Mouse (Mus musculus) heart, embryonic 14.5 days (tissue): ENCODE measurements around the gene Neurog3. TPM values are rescaled to one million over a fixed set of nuclear protein-coding genes. Genes with fewer than 3 reads are reported as not detected.

Source experiments
- ATAC-seq: fragments of 200-750 bp; cut with Nextera tagmentation; 2 replicates; pipeline ENCODE4 v1.8.0; 2017; ENCODE audit warnings: low read depth, moderate TSS enrichment; ENCODE audit not compliant: insufficient number of reproducible peaks, insufficient read depth, low FRiP score
- H3K27ac ChIP-seq, 2 experiments: fragments of 200-500 bp in 1 of 2; fragments of 300-500 bp in 1 of 2; sonication (generic) in 1 of 2; replicated peaks in 1 of 2; 2 replicates each; pipeline ENCODE4 v1.5.1; 2012 to 2014; ENCODE audit warnings: low read depth in 2 of 2, low read length in 2 of 2, control low read depth in 1 of 2, mild to moderate bottlenecking in 1 of 2, mixed read lengths in 1 of 2; ENCODE audit not compliant: control insufficient read depth in 1 of 2, insufficient read depth in 1 of 2
- H3K27me3 ChIP-seq: fragments of 300-500 bp; sonication (generic); 2 replicates; pipeline ENCODE4 v1.6.1; 2014; ENCODE audit warnings: mild to moderate bottlenecking, low read length, control low read depth; ENCODE audit not compliant: control insufficient read depth, insufficient read depth
- H3K36me3 ChIP-seq: fragments of 300-500 bp; sonication (generic); 2 replicates; pipeline ENCODE4 v1.6.1; 2014; ENCODE audit warnings: mild to moderate bottlenecking, control low read depth, low read length, mixed read lengths; ENCODE audit not compliant: control insufficient read depth, insufficient read depth
- H3K4me1 ChIP-seq, 2 experiments: fragments of 200-500 bp in 1 of 2; fragments of 300-500 bp in 1 of 2; sonication (generic) in 1 of 2; 2 replicates each; pipeline ENCODE4 v1.6.1; 2012 to 2014; ENCODE audit warnings: low read length in 2 of 2, control low read depth in 1 of 2, mixed read lengths in 1 of 2; ENCODE audit not compliant: control insufficient read depth in 2 of 2, insufficient read depth in 2 of 2
- H3K4me2 ChIP-seq: fragments of 300-500 bp; sonication (generic); 2 replicates; pipeline ENCODE4 v1.6.1; 2014; ENCODE audit warnings: mild to moderate bottlenecking, low read length
- H3K4me3 ChIP-seq, 2 experiments: fragments of 200-500 bp in 1 of 2; fragments of 300-500 bp in 1 of 2; sonication (generic) in 1 of 2; 2 replicates each; pipeline ENCODE4 v1.5.1; 2012 to 2014; ENCODE audit warnings: low read length in 2 of 2, mild to moderate bottlenecking in 2 of 2, control low read depth in 1 of 2, low read depth in 1 of 2, moderate library complexity in 1 of 2; ENCODE audit not compliant: control insufficient read depth in 1 of 2, insufficient read depth in 1 of 2
- H3K9ac ChIP-seq: fragments of 300-500 bp; sonication (generic); 2 replicates; pipeline ENCODE4 v1.6.1; 2014; ENCODE audit warnings: mild to moderate bottlenecking, low read length
- H3K9me3 ChIP-seq: fragments of 300-500 bp; sonication (generic); 2 replicates; pipeline ENCODE4 v1.6.1; 2016; ENCODE audit warnings: low read length, control low read depth; ENCODE audit not compliant: control insufficient read depth
- WGBS: fragments of 180-500 bp; shearing (Covaris S2); extraction: QIAGEN DNeasy Blood & Tissue Kit; methylation state at CpG from one replicate; pipeline ENCODE4 v1.1.7; 2014; 5-methylcytosine and 5-hydroxymethylcytosine counted together
- polyA plus RNA-seq: library from polyadenylated mRNA; unstranded; fragments of >200 nt; fragmentation: Nextera tagmentation; extraction: Ambion mirVana; gene quantifications from 2 replicates; pipeline ENCODE4 v1.2.1, GENCODE M21; 2014

Gene Neurog3
- polyA plus RNA-seq, 1 experiment from 2014 or later, result not detected

DNA sequence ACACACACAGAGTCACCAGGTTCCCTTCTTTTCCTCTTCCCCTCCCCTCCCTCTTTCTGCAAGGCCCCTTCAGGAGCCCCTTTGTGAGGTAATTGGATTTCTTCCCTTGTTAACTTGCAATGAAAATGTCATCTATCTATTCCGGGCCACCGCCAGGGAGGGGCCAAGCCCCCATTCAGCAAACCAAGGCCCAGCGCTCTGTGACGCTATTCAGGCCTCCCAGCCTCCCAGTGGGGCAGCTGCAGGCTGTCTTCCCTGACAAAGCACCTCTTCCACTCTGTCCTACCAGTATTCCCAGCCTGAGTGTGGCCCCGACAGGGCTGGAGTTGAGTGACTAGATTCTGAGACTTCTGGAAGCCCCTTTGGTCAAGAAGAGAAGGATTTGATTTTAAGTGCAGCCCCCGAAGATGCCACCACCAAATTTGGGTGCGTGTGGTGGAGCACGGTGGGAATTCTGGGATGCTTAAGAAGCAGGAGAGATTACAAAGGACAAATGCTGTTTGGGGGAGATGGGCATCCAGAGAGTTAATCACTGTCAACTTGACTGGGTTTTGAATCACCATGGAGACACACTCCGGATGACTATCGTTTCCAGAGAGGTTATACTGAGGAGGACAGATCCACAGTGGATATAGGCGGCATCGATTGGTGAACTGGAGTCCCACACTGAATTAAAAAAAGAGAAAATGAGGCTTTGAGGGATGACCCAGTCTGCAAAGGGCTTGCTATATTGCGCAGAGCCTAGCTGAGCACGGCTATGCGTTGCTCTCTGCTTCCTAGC is 41.8 kb downstream of the Neurog3 start:
- Histone ChIP-seq H3K27ac (no peak overlapping the region), H3K4me2 (no peak overlapping the region), H3K4me3 (no peak overlapping the region), H3K4me1 (no peaks in the 10 kb centered on the region), H3K9ac (no peak overlapping the region), H3K36me3 (no peaks in the 10 kb centered on the region), H3K27me3 (0 out of 2 replicates have a peak, but pooled peaks cover 3% of the 10 kb centered on the region), H3K9me3 (no peaks in the 10 kb centered on the region)
- no peak for ATAC-seq
- WGBS, result 46% methylated on average over 15 of the region's 15 CpGs

- H3K4me2 ChIP-seq, result no peak overlapping the region
- H3K4me1 ChIP-seq, result no peaks in the 10 kb centered on the region
- no peaks in the 10 kb centered on the region for H3K9me3 ChIP-seq
- no peak overlapping the region for H3K9ac ChIP-seq
- no peak overlapping the region for H3K4me3 ChIP-seq
- ATAC-seq, result no peak
- H3K27ac ChIP-seq, result no peak overlapping the region
- peaks cover 3% of the 10 kb centered on the region; the same call in 1 of the 2 replicates for H3K27me3 ChIP-seq
- 82% methylated on average over 3 of the region's 3 CpGs for WGBS
- H3K36me3 ChIP-seq, result no peaks in the 10 kb centered on the region
These were observed 47.1 kb downstream of the Neurog3 start for GRCm38 (mm10) chr10:62179944-62180343.

GRCm38 (mm10) chr10:62181701-62182100 is 48.8 kb downstream of the Neurog3 start:
- H3K27ac ChIP-seq, result no peak overlapping the region
- no peaks in the 10 kb centered on the region for H3K9me3 ChIP-seq
- no peaks in the 10 kb centered on the region for H3K36me3 ChIP-seq
- H3K27me3 ChIP-seq, result peaks cover 6% of the 10 kb centered on the region
- ATAC-seq, result no peak
- no peak overlapping the region for H3K4me2 ChIP-seq
- no peak overlapping the region for H3K4me3 ChIP-seq
- no peak overlapping the region for H3K9ac ChIP-seq
- H3K4me1 ChIP-seq, result no peaks in the 10 kb centered on the region
- WGBS, result 51% methylated on average over 3 of the region's 3 CpGs

GRCm38 (mm10) chr10:62182471-62183014 is 49.7 kb downstream of the Neurog3 start:
- Histone ChIP-seq H3K4me2 (no peak overlapping the region), H3K4me1 (no peaks in the 10 kb centered on the region), H3K27ac (no peak overlapping the region), H3K4me3 (no peak overlapping the region), H3K36me3 (no peaks in the 10 kb centered on the region), H3K9ac (no peak overlapping the region), H3K27me3 (peaks cover 6% of the 10 kb centered on the region), H3K9me3 (no peaks in the 10 kb centered on the region)
- WGBS, result 67% methylated on average over 6 of the region's 6 CpGs
- ATAC-seq, result no peak

GRCm38 (mm10) chr10:62183053-62183452 is 50.2 kb downstream of the Neurog3 start:
- no peak overlapping the region for H3K4me3 ChIP-seq
- WGBS, result 3% methylated on average over 10 of the region's 10 CpGs
- no peak for ATAC-seq
- H3K9me3 ChIP-seq, result no peaks in the 10 kb centered on the region
- H3K4me2 ChIP-seq, result no peak overlapping the region
- H3K27me3 ChIP-seq, result peaks cover 6% of the 10 kb centered on the region
- no peak overlapping the region for H3K9ac ChIP-seq
- H3K36me3 ChIP-seq, result no peaks in the 10 kb centered on the region
- H3K27ac ChIP-seq, result no peak overlapping the region
- H3K4me1 ChIP-seq, result no peaks in the 10 kb centered on the region

Other genes with a start within 250 kb of the Neurog3 start
- 6.3 and 9.5 TPM in 2 replicates for gene Col13a1, start 154.0 kb upstream of the Neurog3 start, polyA plus RNA-seq
- 0.66 and 1.3 TPM in 2 replicates for gene Fam241b, start 10.8 kb downstream of the Neurog3 start, polyA plus RNA-seq
- 4.8 and 5.1 TPM in 2 replicates for gene Tspan15, start 98.2 kb downstream of the Neurog3 start, polyA plus RNA-seq
- not detected in 2 replicates for gene Tacr2, start 119.3 kb downstream of the Neurog3 start, polyA plus RNA-seq
- 112 and 132 TPM in 2 replicates for gene Hk1, start 246.8 kb downstream of the Neurog3 start, polyA plus RNA-seq